In the genomic region with DNA sequence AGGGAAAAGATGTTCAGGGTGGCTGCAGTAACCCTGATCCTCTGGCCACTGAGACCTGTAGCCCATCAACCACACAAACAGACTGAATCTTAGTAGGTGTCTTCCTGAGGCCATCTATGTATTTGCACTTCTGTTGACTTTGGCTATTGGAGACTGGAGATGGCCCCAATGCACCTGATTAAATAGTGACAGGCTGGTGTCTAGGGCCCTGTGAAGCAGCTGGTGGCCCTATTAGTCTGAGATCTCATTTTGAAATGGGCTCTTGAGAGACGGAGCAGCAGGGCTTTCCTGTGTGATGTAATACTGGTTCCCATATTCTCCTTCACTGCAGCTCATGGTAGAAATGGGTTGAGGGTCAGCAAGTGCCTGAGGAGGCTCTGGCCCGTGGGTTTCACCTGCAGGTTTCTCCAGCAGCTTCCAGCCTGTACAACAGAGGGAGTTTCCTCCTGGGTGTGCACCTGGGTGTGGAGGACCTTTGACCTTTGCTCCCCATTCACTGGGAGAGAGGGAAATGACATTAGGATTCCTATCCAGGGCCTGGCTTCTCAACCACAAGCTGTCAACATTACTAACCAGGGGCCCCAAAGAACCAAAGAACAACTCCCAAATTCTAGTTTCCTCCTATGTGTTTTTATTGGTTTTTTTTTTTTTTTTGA, we compare ENCODE assay signal across 25 mouse cellular contexts. TPM values are rescaled to one million over a fixed set of nuclear protein-coding genes. Genes with fewer than 3 reads are reported as not detected.
A peak's percentile ranks its signal among the peaks of the same experiment; 100 is the strongest.
DNase-seq lines count a peak whose midpoint lies in the region; ATAC-seq lines count a peak whose summit lies in the region.
"Had no signal": no experiment of that assay in that cellular context is flagged by ENCODE, and none has a peak within 500 bp of the region (broad histone marks: within the 10 kb centered on the region; RNA-seq: fewer than 3 reads in every experiment).

No protein-coding gene starts in this region.

- H3K27ac ChIP-seq in kidney, embryonic 15.5 days, result no peak overlapping the region
- H3K27ac ChIP-seq in intestine, embryonic 15.5 days, result peak overlapping the region; percentile 48
- peak overlapping the region; percentile 45; the same call in 1 of the 2 replicates for H3K27ac ChIP-seq in stomach, embryonic 16.5 days (ENCODE audit: low read length)
- no peak overlapping the region for H3K27ac ChIP-seq in midbrain, embryonic 16.5 days (ENCODE audit: low read length)
- H3K27ac ChIP-seq: forebrain, embryonic 13.5 days; layer of hippocampus, adult 2 months; limb, embryonic 13.5 days; liver, embryonic 15.5 days had no signal

- H3K4me2 ChIP-seq in kidney, embryonic 15.5 days, result no peak overlapping the region
- peak overlapping the region; percentile 33 for H3K4me2 ChIP-seq in intestine, embryonic 15.5 days (replicated peaks)
- H3K4me2 ChIP-seq in stomach, embryonic 16.5 days (ENCODE audit: low read depth, low read length), result no peak overlapping the region
- H3K4me2 ChIP-seq in midbrain, embryonic 16.5 days (ENCODE audit: low read length), result no peak overlapping the region
- H3K4me2 ChIP-seq: forebrain, embryonic 13.5 days; limb, embryonic 13.5 days; liver, embryonic 15.5 days had no signal

- no peaks in the 10 kb centered on the region for H3K36me3 ChIP-seq in kidney, embryonic 15.5 days
- H3K36me3 ChIP-seq in intestine, embryonic 15.5 days, result no peaks in the 10 kb centered on the region
- H3K36me3 ChIP-seq in stomach, embryonic 16.5 days (ENCODE audit: control insufficient read depth, insufficient read depth, low read length), result no peaks in the 10 kb centered on the region
- no peaks in the 10 kb centered on the region for H3K36me3 ChIP-seq in midbrain, embryonic 16.5 days (ENCODE audit: control insufficient read depth, insufficient read depth, low read length)
- H3K36me3 ChIP-seq: limb, embryonic 13.5 days; liver, embryonic 15.5 days had no signal

- H3K4me3 ChIP-seq in kidney, embryonic 15.5 days (replicated peaks), result no peak overlapping the region
- H3K4me3 ChIP-seq in intestine, embryonic 15.5 days (replicated peaks), result no peak overlapping the region
- H3K4me3 ChIP-seq in stomach, embryonic 16.5 days (replicated peaks; ENCODE audit: low read length), result no peak overlapping the region
- H3K4me3 ChIP-seq in midbrain, embryonic 16.5 days (ENCODE audit: low read depth, low read length), result no peak overlapping the region
- H3K4me3 ChIP-seq: forebrain, embryonic 13.5 days; layer of hippocampus, adult 2 months; limb, embryonic 13.5 days; liver, embryonic 15.5 days; megakaryocyte, embryonic 14.5 days had no signal

- H3K9ac ChIP-seq in kidney, embryonic 15.5 days, result no peak overlapping the region
- no peak overlapping the region for H3K9ac ChIP-seq in intestine, embryonic 15.5 days
- H3K9ac ChIP-seq in stomach, embryonic 16.5 days (ENCODE audit: low read length), result no peak overlapping the region
- no peak overlapping the region for H3K9ac ChIP-seq in midbrain, embryonic 16.5 days (ENCODE audit: low read depth, low read length)
- H3K9ac ChIP-seq: forebrain, embryonic 13.5 days; limb, embryonic 13.5 days; liver, embryonic 15.5 days had no signal

- WGBS in kidney, embryonic 15.5 days, result 41% methylated on average over 2 of the region's 2 CpGs
- 52% methylated on average over 2 of the region's 2 CpGs for WGBS in intestine, embryonic 15.5 days
- 50% methylated on average over 2 of the region's 2 CpGs for WGBS in stomach, embryonic 16.5 days
- WGBS in midbrain, embryonic 16.5 days, result 43% methylated on average over 2 of the region's 2 CpGs

- ATAC-seq in kidney, embryonic 15.5 days (replicated peaks; ENCODE audit: low FRiP score), result no peak
- ATAC-seq in intestine, embryonic 15.5 days, result peak; percentile 93
- ATAC-seq in stomach, embryonic 16.5 days (ENCODE audit: insufficient read depth, low FRiP score), result peak; percentile 77
- no peak for ATAC-seq in midbrain, embryonic 16.5 days
- no peak for ATAC-seq in erythroid progenitor cell, adult 5-6 weeks (replicated peaks; ENCODE audit: low FRiP score, poor library complexity, severe bottlenecking)
- ATAC-seq: forebrain, embryonic 13.5 days had no signal

- H3K27me3 ChIP-seq in kidney, embryonic 15.5 days, result no peaks in the 10 kb centered on the region
- H3K27me3 ChIP-seq in intestine, embryonic 15.5 days (replicated peaks), result no peaks in the 10 kb centered on the region
- H3K27me3 ChIP-seq in stomach, embryonic 16.5 days (ENCODE audit: control insufficient read depth, insufficient read depth, low read length), result no peaks in the 10 kb centered on the region
- no peaks in the 10 kb centered on the region for H3K27me3 ChIP-seq in midbrain, embryonic 16.5 days (ENCODE audit: control insufficient read depth, insufficient read depth, low read depth, low read length)
- H3K27me3 ChIP-seq: forebrain, embryonic 13.5 days; limb, embryonic 13.5 days; liver, embryonic 15.5 days had no signal

- no peaks in the 10 kb centered on the region for H3K9me3 ChIP-seq in kidney, embryonic 15.5 days (replicated peaks)
- no peaks in the 10 kb centered on the region for H3K9me3 ChIP-seq in intestine, embryonic 15.5 days
- no peaks in the 10 kb centered on the region for H3K9me3 ChIP-seq in stomach, embryonic 16.5 days (replicated peaks; ENCODE audit: control insufficient read depth, low read length)
- H3K9me3 ChIP-seq in midbrain, embryonic 16.5 days (replicated peaks; ENCODE audit: control insufficient read depth, low read length, poor library complexity, severe bottlenecking), result no peaks in the 10 kb centered on the region
- H3K9me3 ChIP-seq: forebrain, embryonic 13.5 days; limb, embryonic 13.5 days; liver, embryonic 15.5 days; megakaryocyte, embryonic 14.5 days had no signal

- peaks cover 18% of the 10 kb centered on the region; the same call in 1 of the 2 replicates for H3K4me1 ChIP-seq in kidney, embryonic 15.5 days
- no peaks in the 10 kb centered on the region for H3K4me1 ChIP-seq in intestine, embryonic 15.5 days (replicated peaks)
- no peaks in the 10 kb centered on the region for H3K4me1 ChIP-seq in stomach, embryonic 16.5 days (ENCODE audit: control insufficient read depth, insufficient read depth, low read length)
- H3K4me1 ChIP-seq in midbrain, embryonic 16.5 days (ENCODE audit: control insufficient read depth, insufficient read depth, low read length), result no peaks in the 10 kb centered on the region
- H3K4me1 ChIP-seq: forebrain, embryonic 13.5 days; limb, embryonic 13.5 days; liver, embryonic 15.5 days had no signal

- peak; percentile 19 to 26 for DNase-seq in kidney, adult 8-10 months
- DNase-seq in kidney, postnatal 25 days, result peak; percentile 18 to 47
- no peak for DNase-seq in testis, postnatal 10 days (ENCODE audit: low spot score)
- DNase-seq: adrenal gland, adult 2 months; cerebellum, adult 8-10 months; gastrocnemius, postnatal 10 days; layer of hippocampus, postnatal 36 days; retina, postnatal 1 day; right cerebral cortex, postnatal 4 days; thymus, adult 18-20 months had no signal

RNA-seq across cellular contexts. Expression of a gene that starts 47.8 kb away (rescaled TPM):
- 1.7 and 2.0 TPM in 2 replicates for polyA plus RNA-seq in kidney, embryonic 15.5 days (2015; fragmentation: Nextera tagmentation; extraction: Ambion mirVana)
- polyA plus RNA-seq in intestine, embryonic 15.5 days (2015; fragmentation: Nextera tagmentation; extraction: Ambion mirVana), result 0.44 and 0.48 TPM in 2 replicates
- polyA plus RNA-seq in stomach, embryonic 16.5 days (2015; fragmentation: Nextera tagmentation; extraction: Ambion mirVana), result 3.7 and 4.1 TPM in 2 replicates
- 0.24 and 0.35 TPM in 2 replicates for polyA plus RNA-seq in midbrain, embryonic 16.5 days (2015; fragmentation: Nextera tagmentation; extraction: Ambion mirVana)
- not detected in 2 replicates for total RNA-seq in erythroid progenitor cell, adult 5-6 weeks (2015; ENCODE audit: low replicate concordance)
- total RNA-seq in erythroid progenitor cell, adult 5-6 weeks (2017; ENCODE audit: low replicate concordance), result not detected in 2 replicates
- polyA plus RNA-seq: neural tube, embryonic 11.5 days had no signal

RNA-seq across cellular contexts. Expression of a gene that starts 52.7 kb away (rescaled TPM):
- polyA plus RNA-seq in kidney, embryonic 15.5 days (2015; fragmentation: Nextera tagmentation; extraction: Ambion mirVana), result 0.35 and 0.38 TPM in 2 replicates
- polyA plus RNA-seq in intestine, embryonic 15.5 days (2015; fragmentation: Nextera tagmentation; extraction: Ambion mirVana), result 0.11 TPM in 1 of 2 replicates, not detected in the other
- 12.0 and 15.5 TPM in 2 replicates for polyA plus RNA-seq in stomach, embryonic 16.5 days (2015; fragmentation: Nextera tagmentation; extraction: Ambion mirVana)
- not detected in 2 replicates for polyA plus RNA-seq in midbrain, embryonic 16.5 days (2015; fragmentation: Nextera tagmentation; extraction: Ambion mirVana)
- not detected in 2 replicates for total RNA-seq in erythroid progenitor cell, adult 5-6 weeks (2015; ENCODE audit: low replicate concordance)
- total RNA-seq in erythroid progenitor cell, adult 5-6 weeks (2017; ENCODE audit: low replicate concordance), result not detected in 2 replicates
- total RNA-seq: adrenal gland, adult 2 months; common myeloid progenitor, adult 5-6 weeks had no signal
- polyA plus RNA-seq: adrenal gland, adult 2 months; embryonic facial prominence, embryonic 11.5 days; forebrain, embryonic 13.5 days; hindbrain, embryonic 11.5 days; limb, embryonic 13.5 days; liver, embryonic 15.5 days; lung, embryonic 16.5 days; neural tube, embryonic 11.5 days had no signal

Comparison
In these comparisons a context has a peak if more than half of its experiments do, and no peak if none do; other contexts are left out.
1. ATAC-seq: peak in intestine, embryonic 15.5 days (single experiment) and stomach, embryonic 16.5 days (single experiment); none in kidney, embryonic 15.5 days (single experiment), midbrain, embryonic 16.5 days (single experiment) and erythroid progenitor cell, adult 5-6 weeks (single experiment).
2. H3K27ac ChIP-seq: peak in intestine, embryonic 15.5 days (single experiment) and stomach, embryonic 16.5 days (single experiment); none in kidney, embryonic 15.5 days (single experiment) and midbrain, embryonic 16.5 days (single experiment).